Mouse (Mus musculus): Measurements from ENCODE around the gene Rbms2.
A peak's percentile ranks its signal among the peaks of the same experiment; 100 is the strongest.

Rbms2 gene

DNA sequence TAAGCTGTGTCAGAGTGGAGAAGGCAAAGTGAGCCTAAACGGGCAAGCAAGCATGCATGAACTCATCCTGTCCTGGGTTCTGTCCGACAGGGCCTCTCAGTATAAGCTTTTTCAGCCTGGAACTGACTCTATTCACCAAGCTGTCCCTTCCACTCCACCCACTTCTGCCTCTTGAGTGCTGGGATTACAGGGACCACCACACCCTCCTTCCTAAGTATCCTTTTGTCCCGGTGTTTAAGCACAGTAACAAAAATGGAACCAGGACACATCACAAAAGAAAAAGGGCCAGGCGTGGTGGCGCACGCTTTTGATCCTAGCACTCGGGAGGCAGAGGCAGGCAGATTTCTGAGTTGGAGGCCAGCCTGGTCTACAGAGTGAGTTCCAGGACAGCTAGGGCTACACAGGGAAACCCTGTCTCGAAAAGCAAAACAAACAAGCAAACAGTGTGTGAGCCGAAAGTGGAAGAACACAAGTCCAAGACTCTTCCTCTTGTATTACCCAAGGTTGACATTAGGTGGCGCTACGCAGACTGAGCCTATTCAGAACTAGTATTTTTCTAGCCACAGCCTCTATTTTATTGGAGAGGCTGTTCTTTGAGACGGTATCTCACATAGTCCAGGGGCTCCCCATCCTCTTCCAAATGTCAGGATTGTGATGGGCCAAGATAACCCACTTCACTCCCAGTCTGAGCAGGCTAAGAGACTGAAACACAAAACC lies 39.7 kb downstream of the Rbms2 start:
- peak; percentile 92 for DNase-seq (ENCODE audit: low read depth, low spot score)

DNA sequence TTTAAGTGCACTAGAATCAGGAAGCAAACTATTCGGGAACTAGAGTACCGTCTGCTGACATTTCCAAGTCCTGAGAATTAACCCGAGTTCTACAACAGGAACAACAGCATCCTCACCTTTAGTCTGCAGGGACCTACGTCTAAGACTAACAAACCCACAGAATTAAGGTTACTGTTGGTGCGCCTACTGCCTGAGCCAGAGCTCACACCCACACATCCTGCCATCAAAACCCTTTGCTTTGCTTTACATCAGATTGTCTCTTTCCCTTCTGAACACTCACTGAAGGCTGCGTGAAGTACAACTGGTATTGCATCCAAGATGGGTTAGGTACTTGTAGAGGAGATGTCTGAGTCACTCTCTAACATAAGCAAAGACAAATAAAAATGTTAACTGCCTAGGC lies 44.7 kb downstream of the Rbms2 start:
- DNase-seq (ENCODE audit: low read depth, low spot score) = no peak

DNA sequence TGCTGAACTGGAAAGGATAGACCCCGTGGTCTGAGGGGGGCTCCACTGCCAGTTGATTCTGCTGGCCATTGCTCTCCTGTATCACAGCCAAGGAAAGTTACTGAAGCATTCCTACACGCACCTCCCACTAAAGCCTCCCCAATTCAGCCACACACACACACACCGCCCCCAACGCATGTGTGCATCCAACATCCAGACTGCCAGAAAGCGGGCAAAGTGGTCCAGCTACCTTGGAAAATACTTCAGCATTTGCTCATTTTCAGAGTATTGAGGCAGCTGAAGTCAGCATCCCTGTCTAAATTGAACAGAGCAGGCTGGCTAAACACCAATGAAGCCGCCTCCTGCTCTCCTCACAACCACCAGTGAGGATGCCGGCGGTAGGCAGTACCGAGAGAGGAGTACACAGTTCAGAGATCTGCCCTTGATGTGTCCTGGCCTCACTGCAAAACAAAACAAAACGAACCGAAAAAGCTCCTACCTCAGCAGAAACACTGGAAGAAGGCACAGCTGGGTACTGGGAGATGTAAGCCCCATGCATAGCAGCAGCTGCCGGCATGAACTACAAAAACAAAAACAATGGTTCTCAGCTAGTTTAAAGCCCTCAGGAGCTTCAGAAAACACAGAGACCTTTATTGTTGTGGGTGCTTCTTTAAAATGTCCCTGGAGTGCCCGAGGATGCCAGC lies 46.3 kb downstream of the Rbms2 start:
- DNase-seq (ENCODE audit: low read depth, low spot score) = peak; percentile 65

DNA sequence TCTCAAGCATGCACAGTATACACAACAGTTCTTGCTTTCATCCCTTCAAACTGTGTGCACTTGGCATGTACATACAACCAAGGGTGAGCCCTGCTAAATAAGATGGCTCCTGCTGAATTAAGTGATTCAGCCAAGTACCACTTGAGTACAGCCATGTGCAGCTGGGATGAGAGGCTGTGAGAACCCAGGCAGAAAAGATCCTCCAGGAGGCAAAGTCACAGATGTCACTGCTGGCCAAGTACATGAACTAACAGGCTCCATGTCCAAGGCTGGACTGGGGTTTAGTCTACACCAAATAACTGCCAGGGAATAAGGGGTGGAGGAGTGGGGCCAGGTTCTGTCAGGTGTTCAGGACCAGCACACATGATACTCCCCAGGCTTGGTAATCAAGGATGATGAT lies 48.3 kb downstream of the Rbms2 start:
- DNase-seq (ENCODE audit: low read depth, low spot score) = no peak

DNA sequence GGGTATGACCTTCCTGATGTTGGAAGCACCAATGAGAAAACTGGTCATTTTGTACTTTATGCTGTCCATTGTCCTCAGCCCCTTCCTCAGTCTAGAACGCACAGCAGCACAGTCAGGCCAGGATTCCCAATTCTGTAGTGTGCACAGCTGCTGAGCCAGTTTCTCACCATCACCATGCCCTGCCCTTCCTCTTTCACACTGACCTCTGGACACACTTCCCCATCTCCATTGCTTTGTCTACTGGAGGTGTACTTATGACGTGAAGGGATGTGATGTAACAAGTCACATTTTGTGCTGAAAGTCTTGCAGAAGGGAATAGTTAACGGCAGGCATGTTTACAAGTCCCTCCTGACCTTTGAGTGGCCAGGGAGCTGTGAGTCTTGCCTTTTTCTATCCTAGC lies 48.8 kb downstream of the Rbms2 start:
- DNase-seq (ENCODE audit: low read depth, low spot score) = no peak

GRCm38 (mm10) chr10:128128143-128128542 lies 52.0 kb downstream of the Rbms2 start:
- DNase-seq (ENCODE audit: low read depth, low spot score) = peak; percentile 40

GRCm38 (mm10) chr10:128127497-128127896 lies 52.6 kb downstream of the Rbms2 start:
- no peak for DNase-seq (ENCODE audit: low read depth, low spot score)

DNA sequence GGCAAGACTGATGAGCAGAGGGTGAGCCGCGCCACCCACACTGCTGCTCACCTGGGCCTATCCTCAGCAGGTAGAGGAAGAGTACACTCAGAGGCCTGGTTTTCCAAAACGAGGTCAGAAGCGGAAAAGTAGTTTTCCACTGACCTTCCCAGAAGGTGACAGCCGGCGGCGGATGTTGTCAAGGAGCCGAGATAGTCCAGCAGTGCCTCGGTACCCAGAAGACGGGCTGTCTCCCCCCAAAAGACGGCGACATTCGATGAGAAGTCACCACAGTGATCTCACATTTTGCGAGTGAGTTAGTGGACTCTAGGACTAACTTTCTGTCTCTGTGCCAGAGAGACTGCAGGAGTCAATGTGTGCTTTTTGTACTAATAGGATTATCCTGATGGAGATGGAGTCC lies 54.1 kb downstream of the Rbms2 start:
- no peak for DNase-seq (ENCODE audit: low read depth, low spot score)

- DNase-seq (ENCODE audit: low read depth, low spot score) = no peak
These were observed 55.3 kb downstream of the Rbms2 start for GRCm38 (mm10) chr10:128124831-128125230.

GRCm38 (mm10) chr10:128123833-128124232 lies 56.3 kb downstream of the Rbms2 start:
- no peak for DNase-seq (ENCODE audit: low read depth, low spot score)

GRCm38 (mm10) chr10:128111227-128111626 lies 68.9 kb downstream of the Rbms2 start:
- DNase-seq (ENCODE audit: low read depth, low spot score) = no peak

- DNase-seq (ENCODE audit: low read depth, low spot score) = no peak
These were observed 69.9 kb downstream of the Rbms2 start for GRCm38 (mm10) chr10:128110103-128110761.

DNA sequence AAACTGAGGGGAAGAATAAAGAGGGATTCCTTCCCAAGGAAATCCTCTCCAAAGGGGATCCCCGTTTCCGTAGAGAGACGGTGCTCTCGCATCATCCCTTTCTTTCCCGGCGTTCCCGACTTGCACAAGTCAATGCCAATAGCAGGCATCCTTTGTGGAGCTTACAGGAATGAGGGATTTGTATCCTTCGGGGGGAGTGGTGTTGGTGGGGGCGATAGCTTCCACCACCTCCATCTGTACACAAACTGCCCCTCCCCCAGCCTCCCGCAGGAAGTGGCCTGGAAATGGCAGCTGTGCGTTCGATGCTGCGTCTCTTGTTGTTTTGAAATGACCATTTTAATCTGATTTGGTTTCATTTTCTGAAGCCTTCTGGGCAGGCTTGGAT lies 82.5 kb downstream of the Rbms2 start:
- DNase-seq (ENCODE audit: low read depth, low spot score) = peak; percentile 68

DNA sequence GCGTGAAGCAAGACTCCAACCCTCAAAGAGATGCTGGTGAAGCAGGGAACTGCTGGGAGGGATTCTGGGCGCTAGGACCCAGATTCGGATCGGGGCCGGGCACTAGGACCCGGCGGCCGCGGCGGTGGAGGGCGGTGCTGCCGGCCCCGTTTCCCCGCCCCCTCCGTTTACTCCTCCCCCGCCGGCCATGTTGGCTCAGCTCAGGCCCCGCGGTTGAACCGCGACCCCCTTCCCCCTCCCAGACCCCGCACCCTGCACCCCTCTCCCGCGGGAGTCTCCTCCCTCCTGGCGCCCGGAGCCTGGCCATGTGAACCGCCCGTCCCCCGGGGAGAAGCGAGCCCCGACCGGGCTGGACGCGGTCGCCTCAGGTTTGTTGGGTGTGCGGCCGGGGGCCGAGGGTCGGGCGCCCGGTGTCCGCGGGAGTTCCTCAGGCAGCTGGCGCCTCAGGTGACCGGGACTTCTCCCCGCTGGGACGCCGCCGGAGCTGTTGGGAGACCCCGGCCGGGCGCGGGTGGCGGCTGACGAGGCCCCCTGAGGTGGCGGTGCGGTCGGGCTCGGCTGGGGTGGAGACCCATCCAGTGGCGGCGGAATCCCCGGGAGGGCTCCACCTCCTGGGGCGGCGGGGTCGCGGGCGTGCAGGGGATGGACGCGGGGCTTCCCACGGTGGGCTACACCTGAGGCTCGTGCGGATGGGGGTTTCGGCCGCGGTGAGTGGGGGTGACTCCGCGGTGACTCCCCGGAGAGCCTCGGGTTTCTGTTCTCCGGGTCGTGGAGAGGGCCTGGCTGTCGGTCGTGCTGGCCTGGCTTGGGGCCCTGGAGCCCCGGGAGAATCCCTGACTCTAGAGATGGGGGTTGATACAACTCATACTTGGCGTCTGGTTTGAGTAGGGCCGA lies 83.2 kb downstream of the Rbms2 start:
- peak; percentile 90 for DNase-seq (ENCODE audit: low read depth, low spot score)

- no peak for DNase-seq (ENCODE audit: low read depth, low spot score)
These were observed 83.8 kb downstream of the Rbms2 start for GRCm38 (mm10) chr10:128096313-128096692.

GRCm38 (mm10) chr10:128095003-128095636 lies 85.0 kb downstream of the Rbms2 start:
- DNase-seq (ENCODE audit: low read depth, low spot score) = peak; percentile 69

DNA sequence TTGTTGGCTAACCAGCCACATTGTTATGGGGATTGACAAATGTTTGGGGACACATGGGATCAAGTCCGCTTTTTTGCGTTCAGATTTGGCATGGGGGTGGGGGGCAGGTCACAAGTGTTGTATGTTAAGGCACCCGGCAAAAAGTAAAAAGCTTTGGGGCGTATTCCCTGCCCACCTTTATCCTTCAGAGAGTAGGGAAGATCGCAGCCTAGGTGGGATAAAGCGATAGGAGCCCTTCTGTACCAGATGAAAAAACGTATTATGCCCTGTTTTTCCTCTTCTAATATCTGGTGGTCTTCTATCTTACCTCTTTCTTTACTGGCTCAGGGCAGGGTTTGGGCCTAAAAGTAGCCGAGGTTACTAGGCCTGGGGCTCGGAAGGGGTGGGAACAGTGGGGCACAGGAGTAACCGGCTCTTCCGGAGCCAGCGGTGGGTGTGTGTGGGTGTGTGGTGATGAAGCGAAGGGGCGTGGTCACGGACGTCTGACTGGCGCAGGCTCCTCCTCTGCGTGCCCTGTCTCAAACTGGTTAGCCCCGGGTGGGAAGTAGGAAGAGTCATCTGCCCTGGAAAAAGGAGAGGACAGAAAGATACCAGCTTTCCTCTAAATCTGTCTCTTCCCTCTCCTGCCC lies 85.6 kb downstream of the Rbms2 start:
- peak; percentile 96 for DNase-seq (ENCODE audit: low read depth, low spot score)

GRCm38 (mm10) chr10:128093496-128094294 lies 86.4 kb downstream of the Rbms2 start:
- DNase-seq (ENCODE audit: low read depth, low spot score) = no peak

DNA sequence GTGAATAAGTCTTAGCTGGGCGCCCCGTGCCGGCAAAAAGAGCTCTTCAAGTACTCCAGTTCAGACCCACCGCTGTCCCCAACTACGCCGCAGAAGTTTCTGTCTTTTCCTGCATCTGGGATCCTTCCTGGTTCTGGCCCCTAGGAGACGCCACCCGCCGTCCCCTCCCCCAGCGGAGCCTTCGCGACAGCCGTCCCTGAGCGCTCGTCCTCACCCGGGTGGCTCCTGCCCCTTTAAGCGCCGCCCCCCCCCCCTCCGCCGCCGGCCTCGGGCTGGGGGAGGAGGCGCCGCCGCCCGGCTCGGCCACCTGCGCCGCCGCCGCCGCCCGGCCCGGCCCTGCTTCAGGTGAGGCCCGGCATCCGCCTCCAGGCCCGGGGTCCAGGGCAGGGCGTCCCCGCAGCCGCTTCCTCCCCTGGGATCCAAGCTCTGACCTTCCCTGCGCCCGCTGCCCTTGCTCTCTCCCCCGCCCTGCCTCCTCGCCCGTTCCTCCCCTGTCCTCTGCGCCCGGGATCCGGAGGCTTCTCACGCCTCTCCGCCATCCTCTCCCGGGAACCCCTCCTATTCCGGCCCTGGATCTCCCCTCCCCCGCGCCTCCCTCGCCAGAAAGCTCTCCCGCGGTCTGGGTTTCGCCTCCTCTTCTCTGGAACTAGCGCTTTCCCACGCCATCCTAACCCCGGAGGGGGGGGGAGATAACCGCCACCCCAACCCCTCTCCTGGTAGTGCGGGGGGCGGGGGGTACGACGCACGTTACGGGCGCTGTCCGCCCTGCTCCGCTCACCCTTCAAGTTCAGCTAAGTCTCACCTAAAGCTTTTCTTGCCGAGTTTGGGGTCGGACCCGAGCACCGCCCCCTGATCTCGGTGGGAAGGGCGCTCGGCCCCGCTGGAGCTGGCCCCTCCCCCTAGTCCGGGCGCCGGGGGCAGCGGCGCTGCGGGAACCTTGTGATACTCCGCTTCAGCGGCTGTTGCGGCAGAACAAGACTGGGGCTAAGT lies 87.3 kb downstream of the Rbms2 start:
- peak; percentile 87 for DNase-seq (ENCODE audit: low read depth, low spot score)

Measured in R1 (cell line).